Mouse (Mus musculus): ENCODE data around the gene Tbc1d2.

DNA sequence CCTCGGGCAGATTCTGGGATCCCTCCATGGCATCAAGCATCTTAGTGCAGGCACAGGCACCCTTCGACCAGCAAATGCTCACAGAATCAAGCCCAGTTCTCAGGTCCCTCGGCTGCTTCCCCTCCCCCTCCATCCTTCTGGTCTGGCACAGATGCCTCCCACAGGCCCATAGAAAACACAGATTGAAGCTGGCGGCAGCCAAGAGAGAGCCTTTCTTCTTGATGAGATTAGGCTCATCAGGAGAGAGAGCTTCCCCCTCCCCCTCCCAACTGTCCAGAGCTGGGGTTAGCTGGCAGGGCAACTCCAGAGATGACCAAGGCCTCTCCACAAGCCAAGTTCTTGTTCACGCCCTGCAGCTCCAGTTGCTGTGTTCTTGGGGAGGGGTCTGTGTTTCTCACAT, 80.3 kb downstream of the Tbc1d2 start:
- TF ChIP-seq CTCF (IDR thresholded peaks at IDR 0.05; ENCODE audit: extremely low read depth, insufficient read length, insufficient replicate concordance, low read depth, low read length) (no peak), POLR2A (IDR thresholded peaks at IDR 0.05; ENCODE audit: low read depth, low read length) (no peak)
